Mouse (Mus musculus) liver, embryonic 15.5 days (tissue): ENCODE results near the gene Epc2. TPM values are rescaled to one million over a fixed set of nuclear protein-coding genes. Genes with fewer than 3 reads are reported as not detected.

Experiments used
- ATAC-seq: fragments of 200-750 bp; cut with Nextera tagmentation; 2 replicates; pipeline ENCODE4 v1.8.0; 2017; ENCODE audit warnings: moderate number of reproducible peaks, mild to moderate bottlenecking, moderate library complexity; ENCODE audit not compliant: insufficient read depth
- H3K27ac ChIP-seq: fragments of 300-500 bp; sonication (generic); replicated peaks from 2 replicates; pipeline ENCODE4 v1.5.1; 2015; ENCODE audit warnings: mild to moderate bottlenecking, inconsistent platforms
- H3K27me3 ChIP-seq: fragments of 300-500 bp; sonication (generic); 2 replicates; pipeline ENCODE4 v1.6.1; 2015; ENCODE audit warnings: mild to moderate bottlenecking, inconsistent platforms
- H3K36me3 ChIP-seq: fragments of 300-500 bp; sonication (generic); replicated peaks from 2 replicates; pipeline ENCODE4 v1.6.1; 2015; ENCODE audit warnings: moderate library complexity, mild to moderate bottlenecking, inconsistent platforms
- H3K4me1 ChIP-seq: fragments of 300-500 bp; sonication (generic); replicated peaks from 2 replicates; pipeline ENCODE4 v1.6.1; 2015; ENCODE audit warnings: inconsistent platforms
- H3K4me2 ChIP-seq: fragments of 300-500 bp; sonication (generic); 2 replicates; pipeline ENCODE4 v1.6.1; 2015; ENCODE audit warnings: moderate library complexity, mild to moderate bottlenecking, inconsistent platforms
- H3K4me3 ChIP-seq: fragments of 300-500 bp; sonication (generic); replicated peaks from 2 replicates; pipeline ENCODE4 v1.5.1; 2015; ENCODE audit warnings: mild to moderate bottlenecking, inconsistent platforms
- H3K9ac ChIP-seq: fragments of 300-500 bp; sonication (generic); 2 replicates; pipeline ENCODE4 v1.6.1; 2015; ENCODE audit warnings: moderate library complexity, mild to moderate bottlenecking, inconsistent platforms
- H3K9me3 ChIP-seq: fragments of 300-500 bp; sonication (generic); replicated peaks from 2 replicates; pipeline ENCODE4 v1.6.1; 2016; ENCODE audit warnings: inconsistent platforms
- WGBS: fragments of 180-500 bp; shearing (Covaris S2); methylation state at CpG from one replicate; pipeline ENCODE4 v1.1.7; 2015; ENCODE audit warnings: mixed read lengths; ENCODE audit not compliant: insufficient replicate concordance; 5-methylcytosine and 5-hydroxymethylcytosine counted together
- polyA plus RNA-seq: library from polyadenylated mRNA; unstranded; fragments of >200 nt; fragmentation: Nextera tagmentation; extraction: Ambion mirVana; gene quantifications from 2 replicates; pipeline ENCODE4 v1.2.1, GENCODE M21; 2015

Gene Epc2
- polyA plus RNA-seq, 1 experiment from 2014 or later, result 2.0 TPM

DNA sequence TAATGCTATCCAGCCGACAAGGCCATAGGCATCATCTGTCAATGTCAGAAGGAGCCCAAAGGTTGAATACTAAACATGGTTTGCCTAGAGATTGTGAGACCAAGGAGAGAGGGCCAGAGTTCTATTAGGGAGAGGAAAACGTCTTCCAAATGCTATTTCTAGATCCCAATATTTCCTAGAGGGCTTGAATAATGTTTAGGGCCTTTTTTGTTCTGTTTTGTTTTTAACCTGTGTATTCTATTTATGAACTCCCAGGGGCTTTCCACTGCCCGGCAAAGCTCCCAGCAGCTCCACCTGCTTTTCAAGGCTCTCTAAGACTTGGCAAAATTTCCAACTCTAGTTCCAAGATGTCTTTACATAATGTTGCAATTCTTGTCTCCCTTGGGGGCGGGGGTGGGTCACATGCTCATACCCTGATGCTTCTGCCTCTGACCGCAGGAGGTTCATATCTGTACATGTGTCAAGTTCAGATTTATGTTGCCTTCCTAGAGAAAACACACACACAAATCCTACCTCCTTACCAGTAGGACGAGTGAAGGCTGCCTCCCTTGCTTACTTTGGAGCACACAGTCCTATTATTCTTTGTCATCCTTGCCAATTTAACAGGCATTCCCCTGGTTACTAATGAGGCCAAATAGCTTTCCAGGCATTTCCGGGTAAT, 148.9 kb downstream of the Epc2 start:
- H3K27ac ChIP-seq, result no peak overlapping the region
- no peaks in the 10 kb centered on the region for H3K9me3 ChIP-seq
- H3K27me3 ChIP-seq, result no peaks in the 10 kb centered on the region
- H3K4me3 ChIP-seq, result no peak overlapping the region
- H3K9ac ChIP-seq, result no peak overlapping the region
- H3K4me2 ChIP-seq, result no peak overlapping the region
- no peaks in the 10 kb centered on the region for H3K4me1 ChIP-seq
- 52% methylated on average over 7 of the region's 7 CpGs for WGBS
- H3K36me3 ChIP-seq, result no peaks in the 10 kb centered on the region
- no peak for ATAC-seq

Other genes with a start within 250 kb of the Epc2 start
- 0.07 and 0.17 TPM in 2 replicates for gene Kif5c, start 167.8 kb downstream of the Epc2 start, polyA plus RNA-seq